Mouse (Mus musculus): ENCODE results near the gene Deaf1.

GRCm38 (mm10) chr7:141304537-141304936 is 23.0 kb downstream of the Deaf1 start:
- TF ChIP-seq USF1 (IDR thresholded peaks at IDR 0.05; ENCODE audit: low read depth, low read length) (no peak), CTCF (conservative IDR thresholded peaks at IDR 0.05 in 1 of 2, IDR thresholded peaks at IDR 0.05 in 1 of 2; ENCODE audit: low read depth in 2 of 2, low read length in 2 of 2) (no peak), E2F4 (IDR thresholded peaks at IDR 0.05; ENCODE audit: insufficient replicate concordance, low read depth, low read length) (no peak), USF2 (conservative IDR thresholded peaks at IDR 0.05; ENCODE audit: low read depth, low read length) (no peak), MAZ (IDR thresholded peaks at IDR 0.05; ENCODE audit: low read depth, low read length) (no peak), CHD1 (IDR thresholded peaks at IDR 0.05; ENCODE audit: low read depth, low read length) (no peak), POLR2A (IDR thresholded peaks at IDR 0.05; ENCODE audit: low read depth, low read length) (no peak), BHLHE40 (IDR thresholded peaks at IDR 0.05; ENCODE audit: low read depth, low read length) (no peak), MAFK (IDR thresholded peaks at IDR 0.05; ENCODE audit: insufficient replicate concordance, low read length) (no peak), ZKSCAN1 (IDR thresholded peaks at IDR 0.05; ENCODE audit: borderline replicate concordance, low read depth, low read length) (no peak), SIN3A (IDR thresholded peaks at IDR 0.05; ENCODE audit: low read length) (no peak), JUND (conservative IDR thresholded peaks at IDR 0.05; ENCODE audit: low read depth, low read length) (no peak), TBP (conservative IDR thresholded peaks at IDR 0.05; ENCODE audit: low read depth, low read length) (no peak)

Data from CH12.LX (cell line).